Mouse (Mus musculus): Measurements from ENCODE around the gene Cfap161.

Cfap161 gene

DNA sequence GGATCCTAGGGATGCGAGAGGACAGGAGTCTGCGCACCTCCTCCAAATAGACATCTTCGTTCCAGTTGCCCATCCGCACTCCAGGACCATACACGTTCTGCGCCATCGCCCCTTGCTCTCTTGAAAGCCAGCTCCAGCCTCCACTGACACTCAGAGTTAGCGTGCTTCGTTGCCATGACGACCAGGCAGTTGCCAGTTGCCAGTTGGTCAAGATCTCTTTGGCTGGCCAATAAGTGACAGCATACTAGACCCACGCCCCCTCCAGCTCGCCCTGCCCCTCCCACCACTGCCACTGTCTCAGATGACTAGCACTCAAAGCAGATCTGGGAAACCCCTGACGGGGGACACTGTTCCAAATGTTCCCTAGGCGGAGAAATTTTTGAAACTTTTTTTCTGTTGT, at the start of gene Cfap161:
Cfap161 (minus strand) TSS at position 176 of the 400 bp plus-strand sequence.
- DNase-seq (ENCODE audit: low spot score): peak; percentile 73

GRCm38 (mm10) chr7:83842486-83843259, 48.0 kb upstream of the Cfap161 start:
- no peak for DNase-seq (ENCODE audit: low spot score)

DNA sequence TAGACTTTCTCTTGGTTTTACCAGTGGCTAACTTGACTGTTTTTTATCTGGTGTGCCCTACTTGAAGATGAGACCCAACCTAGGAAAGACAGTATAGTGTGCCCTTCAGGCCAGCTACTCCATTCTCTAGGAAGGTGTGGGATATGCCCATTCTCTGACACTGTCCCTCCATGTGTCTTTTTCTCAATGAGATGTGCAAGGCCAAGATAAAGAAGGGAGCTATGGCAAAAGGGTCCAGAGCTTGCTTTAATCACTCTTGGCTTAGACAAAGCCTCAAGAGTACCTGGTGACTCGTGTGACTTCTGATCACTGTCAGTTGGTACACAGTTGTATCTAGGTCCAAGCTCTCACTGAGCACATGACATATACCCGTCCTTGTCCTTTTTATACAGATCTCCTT, 45.4 kb upstream of the Cfap161 start:
- DNase-seq (ENCODE audit: low spot score): no peak

GRCm38 (mm10) chr7:83838525-83839224, 44.0 kb upstream of the Cfap161 start:
- no peak for DNase-seq (ENCODE audit: low spot score)

GRCm38 (mm10) chr7:83829355-83829754, 34.7 kb upstream of the Cfap161 start:
- DNase-seq (ENCODE audit: low spot score): no peak

DNA sequence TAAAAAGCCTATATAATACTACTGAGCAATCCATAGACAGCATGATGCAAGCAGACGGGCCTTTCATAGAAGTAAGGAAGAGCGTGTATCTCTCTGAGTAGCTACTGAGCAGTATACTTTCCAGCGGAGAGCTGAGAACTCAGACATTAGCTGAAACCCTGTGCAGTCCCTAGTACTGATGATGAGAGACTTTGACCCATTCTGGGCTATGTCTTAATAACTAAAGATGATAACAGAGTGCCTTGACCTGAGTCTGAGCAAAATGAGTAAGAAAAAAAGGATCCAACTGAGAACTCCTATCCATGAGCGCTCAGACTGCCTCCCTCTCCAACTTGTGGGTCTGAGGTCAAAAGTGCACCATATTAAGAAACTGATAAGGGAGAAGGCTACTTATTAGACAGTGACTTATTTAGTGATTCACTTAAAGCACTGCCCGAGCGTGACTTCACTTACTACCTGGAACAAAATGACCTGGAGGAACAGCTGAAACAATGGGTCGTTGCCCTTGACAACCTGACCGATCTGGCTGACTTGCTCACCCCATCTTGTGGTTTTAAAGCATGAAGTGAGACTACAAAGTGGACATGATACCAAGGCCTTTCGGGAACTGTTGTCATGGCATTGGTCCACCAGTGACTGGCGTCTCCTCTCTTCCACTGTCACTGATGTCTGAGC, 32.9 kb upstream of the Cfap161 start:
- DNase-seq (ENCODE audit: low spot score): no peak

- no peak for DNase-seq (ENCODE audit: low spot score)
These were observed 32.1 kb upstream of the Cfap161 start for GRCm38 (mm10) chr7:83826808-83827207.

- no peak for DNase-seq (ENCODE audit: low spot score)
These were observed 27.3 kb upstream of the Cfap161 start for GRCm38 (mm10) chr7:83821951-83822350.

GRCm38 (mm10) chr7:83816886-83817285, 22.2 kb upstream of the Cfap161 start:
- DNase-seq (ENCODE audit: low spot score): no peak

DNA sequence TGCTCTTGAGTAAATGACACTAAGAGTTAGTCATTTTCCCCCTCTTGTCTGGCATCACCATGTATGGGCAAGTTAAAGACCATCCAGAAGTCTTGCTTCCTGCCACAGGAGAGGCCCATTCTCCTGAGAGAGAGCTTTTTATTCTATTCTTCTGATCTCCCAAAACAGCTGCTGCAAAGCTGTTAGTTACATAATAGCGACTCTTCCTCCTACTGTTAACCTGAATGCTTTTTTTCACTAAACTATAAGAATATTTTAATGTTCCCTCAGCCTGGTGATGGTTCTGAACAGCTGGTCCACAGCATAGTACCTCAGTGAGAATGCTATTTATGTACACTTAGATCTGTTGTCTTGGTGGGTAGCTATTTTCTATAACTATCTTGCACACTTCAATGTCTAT, 21.0 kb upstream of the Cfap161 start:
- DNase-seq (ENCODE audit: low spot score): no peak

DNA sequence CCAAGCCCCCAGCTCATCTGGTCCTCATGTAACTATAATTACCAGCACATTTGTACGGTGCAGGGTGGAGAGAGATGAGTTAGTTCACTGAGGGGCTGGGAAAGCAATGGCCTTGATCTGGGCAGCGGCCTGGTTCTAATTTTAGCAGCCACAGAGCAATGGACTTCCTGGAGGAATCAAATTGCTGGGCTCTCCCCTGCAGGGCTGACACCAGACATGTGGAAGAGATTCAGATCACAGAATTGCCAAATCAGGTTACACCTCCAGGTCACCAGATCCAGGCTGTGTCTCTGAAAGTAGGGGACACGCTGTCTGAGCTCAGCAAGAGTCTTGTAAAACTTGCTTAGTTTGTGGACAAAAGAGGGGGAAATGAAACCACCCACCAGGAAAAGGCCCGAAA, 19.3 kb upstream of the Cfap161 start:
- peak; percentile 60 for DNase-seq (ENCODE audit: low spot score)

- no peak for DNase-seq (ENCODE audit: low spot score)
These were observed 18.8 kb upstream of the Cfap161 start for GRCm38 (mm10) chr7:83813465-83813864.

DNA sequence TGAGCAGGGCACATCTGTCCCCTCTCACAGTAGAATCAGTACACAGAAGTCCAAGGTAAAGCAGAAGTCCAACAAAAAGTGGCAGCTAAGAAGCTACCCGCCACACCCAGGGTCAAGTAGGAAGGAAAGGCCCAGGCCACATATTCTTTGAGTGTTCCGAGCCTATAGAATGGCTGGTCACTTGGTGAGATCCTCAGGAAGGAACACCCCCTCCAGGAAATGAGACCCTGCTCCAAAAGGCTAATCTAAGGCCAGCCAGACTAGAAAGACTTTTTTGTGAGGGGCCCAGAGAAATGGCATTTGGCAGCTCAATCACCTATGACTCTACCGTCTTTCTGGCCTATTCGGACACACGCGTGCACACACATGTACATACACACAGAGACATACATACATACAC, 18.3 kb upstream of the Cfap161 start:
- DNase-seq (ENCODE audit: low spot score): no peak

DNA sequence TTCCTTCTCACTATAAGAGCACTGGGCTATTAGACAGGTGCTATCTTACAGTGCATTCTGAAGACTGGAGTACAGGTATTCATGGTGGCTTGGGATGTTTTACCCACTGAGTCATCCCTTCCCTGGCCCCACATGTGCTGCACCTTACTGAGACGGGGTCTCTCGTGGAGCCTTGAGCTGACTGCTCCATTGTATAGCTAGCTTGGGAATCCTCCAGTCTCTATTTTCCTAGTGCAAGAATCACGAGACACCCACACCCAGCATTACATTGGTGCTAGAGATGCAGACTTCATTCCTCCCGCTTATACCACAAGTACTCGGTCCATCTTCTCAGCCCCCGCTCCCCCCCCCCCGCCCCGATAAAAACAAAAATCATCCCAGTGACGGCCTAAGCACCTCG, 17.9 kb upstream of the Cfap161 start:
- DNase-seq (ENCODE audit: low spot score): no peak

- DNase-seq (ENCODE audit: low spot score): no peak
These were observed 17.2 kb upstream of the Cfap161 start for GRCm38 (mm10) chr7:83811916-83812315.

DNA sequence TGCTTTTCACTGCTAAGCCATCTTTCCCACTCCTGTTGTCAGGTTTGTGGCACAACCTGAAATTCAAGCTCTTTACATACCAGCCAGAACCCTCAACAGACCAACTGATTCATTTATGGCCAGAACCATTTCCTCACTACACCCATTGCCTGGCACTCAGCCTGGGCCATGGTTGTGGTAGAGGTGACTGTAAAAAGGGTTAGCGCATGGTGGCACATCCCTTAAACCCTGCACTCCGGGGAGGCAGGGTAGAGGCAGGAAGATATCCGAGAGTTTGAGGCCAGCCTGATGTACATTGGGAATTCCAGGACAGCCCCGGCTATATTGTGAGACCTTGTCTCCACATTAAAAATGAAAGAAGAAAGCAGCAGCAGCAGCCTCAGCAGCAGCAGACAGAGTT, 16.8 kb upstream of the Cfap161 start:
- DNase-seq (ENCODE audit: low spot score): no peak

- DNase-seq (ENCODE audit: low spot score): peak; percentile 17
These were observed 15.7 kb upstream of the Cfap161 start for GRCm38 (mm10) chr7:83810141-83811100.

DNA sequence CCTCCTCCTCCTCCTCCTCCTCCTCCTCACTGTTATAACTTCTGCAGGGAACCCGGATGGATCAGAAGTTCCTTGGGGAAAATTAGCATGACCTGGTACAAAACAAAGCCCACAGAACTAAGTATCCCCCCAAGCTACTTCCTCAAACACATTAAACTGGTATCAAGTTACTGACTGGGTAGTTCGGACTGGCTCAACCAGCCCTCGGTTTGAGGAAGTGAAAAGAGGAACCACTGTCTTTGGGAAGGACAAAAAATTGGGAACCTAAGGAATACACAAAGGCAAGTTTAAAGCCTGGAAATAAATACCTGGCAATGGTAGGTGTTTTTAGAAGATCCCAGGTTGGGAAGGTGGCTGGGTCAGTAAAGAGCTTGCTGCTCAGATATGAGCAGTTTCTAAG, 15.0 kb upstream of the Cfap161 start:
- no peak for DNase-seq (ENCODE audit: low spot score)

- DNase-seq (ENCODE audit: low spot score): no peak
These were observed 14.4 kb upstream of the Cfap161 start for GRCm38 (mm10) chr7:83809060-83809459.

DNA sequence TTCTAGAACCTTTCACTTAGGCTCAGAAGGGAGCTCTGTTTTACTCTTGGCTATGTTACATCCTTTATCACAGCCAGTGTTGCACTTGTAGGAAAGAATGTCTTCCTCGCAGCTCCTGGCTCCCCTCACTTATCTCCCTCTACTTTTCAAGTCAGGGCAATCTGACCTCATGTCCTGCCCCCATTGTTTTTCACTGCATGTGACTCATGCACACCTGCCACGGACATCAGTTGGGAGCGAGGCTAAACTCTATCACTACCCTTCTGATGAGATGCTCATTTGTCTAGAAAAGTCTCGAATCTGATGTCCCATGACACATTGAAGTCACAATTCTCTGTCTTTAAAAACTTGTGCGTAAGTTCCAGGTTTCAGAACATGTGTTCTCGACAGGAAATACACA, 12.3 kb upstream of the Cfap161 start:
- DNase-seq (ENCODE audit: low spot score): no peak

GRCm38 (mm10) chr7:83803777-83804176, 9.1 kb upstream of the Cfap161 start:
- no peak for DNase-seq (ENCODE audit: low spot score)

DNA sequence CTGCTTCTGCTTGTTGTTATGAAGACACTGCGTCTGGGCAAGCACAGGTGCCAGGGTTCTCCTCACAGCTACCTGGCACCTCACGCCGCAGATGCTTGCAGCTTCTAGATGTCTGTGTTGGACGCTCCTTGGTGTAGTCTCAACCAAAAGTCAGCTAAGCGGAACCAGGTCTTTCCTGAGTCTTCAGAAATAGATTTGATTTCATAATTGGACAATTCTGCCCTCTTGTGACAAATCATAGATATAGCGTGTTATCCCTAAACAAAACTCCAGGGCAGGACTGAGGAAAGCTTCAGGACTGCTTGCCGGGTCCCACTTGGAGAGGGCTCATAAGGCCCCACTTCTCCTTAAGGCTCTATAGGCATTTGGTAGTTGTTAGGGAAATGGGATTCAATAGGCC, 7.8 kb upstream of the Cfap161 start:
- no peak for DNase-seq (ENCODE audit: low spot score)

All from yolk sac, embryonic 10.5 days (tissue).